Mouse (Mus musculus) right cerebral cortex, adult 18-20 months (tissue): ENCODE results near the gene Ctsl.
A peak's percentile ranks its signal among the peaks of the same experiment; 100 is the strongest.

Source experiments
- DNase-seq: peaks from one replicate; pipeline ENCODE4 v3.0.0; 2022; ENCODE audit warnings: mixed read lengths

Gene Ctsl

GRCm38 (mm10) chr13:64370173-64370940 lies at the start of gene Ctsl:
TSS of gene Ctsl (minus strand) at chr13:64370890.
- DNase-seq: peak; percentile 94

- no peak for DNase-seq
Measured at GRCm38 (mm10) chr13:64416955-64417601, 46.4 kb upstream of the Ctsl start.

- DNase-seq: no peak
Measured at GRCm38 (mm10) chr13:64415659-64416058, 45.0 kb upstream of the Ctsl start.

- no peak for DNase-seq
Measured at GRCm38 (mm10) chr13:64412752-64413257, 42.1 kb upstream of the Ctsl start.

- no peak for DNase-seq
Measured at GRCm38 (mm10) chr13:64411282-64411681, 40.6 kb upstream of the Ctsl start.

- DNase-seq: no peak
Measured at GRCm38 (mm10) chr13:64410604-64411003, 39.9 kb upstream of the Ctsl start.

GRCm38 (mm10) chr13:64407992-64408391 lies 37.3 kb upstream of the Ctsl start:
- no peak for DNase-seq

- no peak for DNase-seq
Measured at GRCm38 (mm10) chr13:64405550-64405949, 34.9 kb upstream of the Ctsl start.

GRCm38 (mm10) chr13:64403519-64403918 lies 32.8 kb upstream of the Ctsl start:
- no peak for DNase-seq

- DNase-seq: no peak
Measured at GRCm38 (mm10) chr13:64402951-64403460, 32.3 kb upstream of the Ctsl start.

- DNase-seq: no peak
Measured at GRCm38 (mm10) chr13:64402504-64402949, 31.8 kb upstream of the Ctsl start.

- DNase-seq: no peak
Measured at GRCm38 (mm10) chr13:64402006-64402405, 31.3 kb upstream of the Ctsl start.

- no peak for DNase-seq
Measured at GRCm38 (mm10) chr13:64400801-64401361, 30.2 kb upstream of the Ctsl start.

- no peak for DNase-seq
Measured at GRCm38 (mm10) chr13:64399906-64400305, 29.2 kb upstream of the Ctsl start.

- DNase-seq: no peak
Measured at GRCm38 (mm10) chr13:64398065-64398464, 27.4 kb upstream of the Ctsl start.

- no peak for DNase-seq
Measured at GRCm38 (mm10) chr13:64396979-64397378, 26.3 kb upstream of the Ctsl start.

- DNase-seq: no peak
Measured at GRCm38 (mm10) chr13:64388415-64388814, 17.7 kb upstream of the Ctsl start.

- DNase-seq: no peak
Measured at GRCm38 (mm10) chr13:64386048-64386447, 15.4 kb upstream of the Ctsl start.

GRCm38 (mm10) chr13:64384937-64385336 lies 14.2 kb upstream of the Ctsl start:
- no peak for DNase-seq

- DNase-seq: no peak
Measured at GRCm38 (mm10) chr13:64380251-64380650, 9.6 kb upstream of the Ctsl start.

GRCm38 (mm10) chr13:64378601-64379000 lies 7.9 kb upstream of the Ctsl start:
- no peak for DNase-seq

- no peak for DNase-seq
Measured at GRCm38 (mm10) chr13:64376472-64376871, 5.8 kb upstream of the Ctsl start.

GRCm38 (mm10) chr13:64375160-64375559 lies 4.5 kb upstream of the Ctsl start:
- DNase-seq: no peak

GRCm38 (mm10) chr13:64373695-64374094 lies 3.0 kb upstream of the Ctsl start:
- DNase-seq: peak; percentile 15
